Mouse (Mus musculus): Measurements from ENCODE around the gene Gpr15. TPM values are rescaled to one million over a fixed set of nuclear protein-coding genes. Genes with fewer than 3 reads are reported as not detected.

Gene Gpr15
- 0.21 TPM in 1 of 2 replicates, not detected in the other for polyA plus RNA-seq (2014; fragmentation: Nextera tagmentation; extraction: Ambion mirVana)

DNA sequence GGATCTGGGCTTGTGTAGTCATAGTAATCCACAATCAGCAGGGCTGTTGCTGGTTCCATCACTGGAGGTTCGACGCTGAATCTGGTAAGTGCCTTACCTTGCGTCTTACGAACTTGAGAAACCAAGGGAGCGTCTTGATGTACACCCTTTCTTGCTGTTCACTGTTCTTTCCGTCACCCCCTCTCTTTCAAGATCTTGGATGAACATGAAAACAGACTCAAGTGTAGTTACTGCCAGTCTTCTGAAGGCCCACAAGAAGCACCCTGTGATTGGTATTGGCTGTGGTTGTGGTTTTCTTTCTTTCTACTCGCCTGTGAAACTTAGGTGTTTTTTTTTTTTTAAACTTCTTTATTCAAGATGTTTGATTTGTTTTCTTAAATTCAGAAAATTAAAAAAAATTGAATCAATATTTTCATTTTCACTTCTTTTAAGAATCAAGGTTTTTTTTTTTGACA, at the start of gene Gpr15:
Gene Gpr15, minus strand, starts transcription at position 405 of the 455 bp plus-strand sequence.
- Histone ChIP-seq H3K27me3 (ENCODE audit: control insufficient read depth, insufficient read depth, low read length) (no peaks in the 10 kb centered on the region), H3K27ac (ENCODE audit: low read depth, low read length) (no peak within 1 kb of the TSS), H3K4me3 (ENCODE audit: low read depth, low read length) (no peak within 1 kb of the TSS), H3K9me3 (ENCODE audit: control insufficient read depth, low read length) (no peaks in the 10 kb centered on the region), H3K4me1 (ENCODE audit: control insufficient read depth, insufficient read depth, low read length) (no peaks in the 10 kb centered on the region), H3K36me3 (ENCODE audit: control insufficient read depth, insufficient read depth, low read length) (no peaks in the 10 kb centered on the region), H3K4me2 (ENCODE audit: low read depth, low read length) (no peak within 1 kb of the TSS), H3K9ac (replicated peaks; ENCODE audit: low read depth, low read length) (no peak within 1 kb of the TSS)
- 92% methylated on average over 7 of the region's 7 CpGs for WGBS
- no peak for ATAC-seq (ENCODE audit: low read depth)

DNA sequence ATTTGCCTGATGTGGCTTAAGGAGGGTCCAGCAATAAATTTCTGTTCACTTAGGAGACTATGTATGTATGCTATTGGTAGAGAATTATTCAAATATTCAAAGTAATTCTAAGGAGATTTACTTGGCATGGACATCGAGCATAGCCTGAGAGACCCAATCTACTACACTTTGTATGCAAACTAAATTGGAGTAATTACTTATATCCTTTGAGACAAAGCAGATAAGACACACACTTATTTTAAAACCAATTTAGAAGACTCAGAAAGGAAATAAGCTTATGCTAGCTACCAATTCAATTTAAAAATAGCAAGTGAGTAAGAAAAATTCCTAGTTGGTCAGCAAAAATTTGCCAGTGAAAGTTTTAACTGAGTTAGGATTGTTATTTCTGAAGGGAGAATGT, 44.2 kb upstream of the Gpr15 start, which contains the start of gene Olfr172:
Gene Olfr172, minus strand, starts transcription at position 101 of the 400 bp plus-strand sequence.
- no peaks in the 10 kb centered on the region for H3K36me3 ChIP-seq (ENCODE audit: control insufficient read depth, insufficient read depth, low read length)
- no peak within 1 kb of the TSS for H3K4me3 ChIP-seq (ENCODE audit: low read depth, low read length)
- no peaks in the 10 kb centered on the region for H3K9me3 ChIP-seq (ENCODE audit: control insufficient read depth, low read length)
- no peak within 1 kb of the TSS for H3K4me2 ChIP-seq (ENCODE audit: low read depth, low read length)
- H3K27me3 ChIP-seq (ENCODE audit: control insufficient read depth, insufficient read depth, low read length): no peaks in the 10 kb centered on the region
- no peaks in the 10 kb centered on the region for H3K4me1 ChIP-seq (ENCODE audit: control insufficient read depth, insufficient read depth, low read length)
- ATAC-seq (ENCODE audit: low read depth): no peak
- H3K9ac ChIP-seq (replicated peaks; ENCODE audit: low read depth, low read length): no peak within 1 kb of the TSS
- 82% methylated on average over 1 of the region's 1 CpGs for WGBS
- H3K27ac ChIP-seq (ENCODE audit: low read depth, low read length): no peak within 1 kb of the TSS

DNA sequence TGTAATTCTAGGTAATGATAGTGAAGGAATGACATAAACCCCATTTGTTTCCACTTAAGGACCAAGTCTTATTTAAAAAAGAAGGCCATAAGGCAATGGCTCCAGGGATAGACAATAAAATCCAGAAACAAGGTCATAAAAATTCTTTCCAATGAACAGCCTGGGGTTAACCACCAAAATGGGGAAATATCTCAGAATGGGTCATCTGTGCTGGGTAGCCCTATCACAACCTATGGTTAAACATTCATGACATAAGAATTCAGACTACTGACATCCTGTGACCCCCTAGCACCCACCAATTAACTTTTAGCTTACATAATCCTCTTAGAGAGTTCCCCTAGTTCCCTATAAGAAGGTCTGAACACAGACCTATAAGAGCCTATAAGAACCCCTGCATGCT, 37.3 kb upstream of the Gpr15 start:
- no peak overlapping the region for H3K27ac ChIP-seq (ENCODE audit: low read depth, low read length)
- H3K4me3 ChIP-seq (ENCODE audit: low read depth, low read length): no peak overlapping the region
- no peaks in the 10 kb centered on the region for H3K4me1 ChIP-seq (ENCODE audit: control insufficient read depth, insufficient read depth, low read length)
- no peak overlapping the region for H3K9ac ChIP-seq (replicated peaks; ENCODE audit: low read depth, low read length)
- no peak for ATAC-seq (ENCODE audit: low read depth)
- no peak overlapping the region for H3K4me2 ChIP-seq (ENCODE audit: low read depth, low read length)
- H3K36me3 ChIP-seq (ENCODE audit: control insufficient read depth, insufficient read depth, low read length): no peaks in the 10 kb centered on the region
- no peaks in the 10 kb centered on the region for H3K9me3 ChIP-seq (ENCODE audit: control insufficient read depth, low read length)
- H3K27me3 ChIP-seq (ENCODE audit: control insufficient read depth, insufficient read depth, low read length): no peaks in the 10 kb centered on the region

- H3K4me3 ChIP-seq (ENCODE audit: low read depth, low read length): no peak overlapping the region
- no peak for ATAC-seq (ENCODE audit: low read depth)
- H3K27me3 ChIP-seq (ENCODE audit: control insufficient read depth, insufficient read depth, low read length): no peaks in the 10 kb centered on the region
- H3K27ac ChIP-seq (ENCODE audit: low read depth, low read length): no peak overlapping the region
- H3K4me2 ChIP-seq (ENCODE audit: low read depth, low read length): no peak overlapping the region
- no peaks in the 10 kb centered on the region for H3K4me1 ChIP-seq (ENCODE audit: control insufficient read depth, insufficient read depth, low read length)
- 33% methylated on average over 1 of the region's 1 CpGs for WGBS
- no peaks in the 10 kb centered on the region for H3K36me3 ChIP-seq (ENCODE audit: control insufficient read depth, insufficient read depth, low read length)
- no peak overlapping the region for H3K9ac ChIP-seq (replicated peaks; ENCODE audit: low read depth, low read length)
- H3K9me3 ChIP-seq (ENCODE audit: control insufficient read depth, low read length): no peaks in the 10 kb centered on the region
Observed at GRCm38 (mm10) chr16:58751314-58751713, 32.4 kb upstream of the Gpr15 start.

DNA sequence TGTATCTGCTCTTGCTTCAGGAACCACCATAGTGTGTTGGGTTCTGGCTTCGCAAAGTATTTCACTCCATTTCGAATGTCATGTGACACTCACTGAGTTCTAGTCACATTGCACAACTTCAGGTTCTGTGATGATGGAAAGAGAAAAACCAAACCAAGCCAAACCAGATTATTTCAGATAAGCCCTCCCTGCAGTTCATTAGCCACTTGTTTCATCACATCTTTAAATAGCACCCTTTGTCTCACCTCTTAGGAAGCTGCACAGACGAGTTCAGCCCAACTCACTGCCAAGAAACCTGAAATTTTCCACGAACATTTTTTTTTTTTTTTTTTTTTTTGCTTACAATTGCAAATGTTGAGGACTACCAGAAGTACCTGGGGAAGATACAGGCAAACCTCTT, 27.8 kb upstream of the Gpr15 start:
- ATAC-seq (ENCODE audit: low read depth): no peak
- no peak overlapping the region for H3K4me2 ChIP-seq (ENCODE audit: low read depth, low read length)
- H3K4me3 ChIP-seq (ENCODE audit: low read depth, low read length): no peak overlapping the region
- H3K9me3 ChIP-seq (ENCODE audit: control insufficient read depth, low read length): no peaks in the 10 kb centered on the region
- H3K4me1 ChIP-seq (ENCODE audit: control insufficient read depth, insufficient read depth, low read length): no peaks in the 10 kb centered on the region
- no peak overlapping the region for H3K9ac ChIP-seq (replicated peaks; ENCODE audit: low read depth, low read length)
- H3K27me3 ChIP-seq (ENCODE audit: control insufficient read depth, insufficient read depth, low read length): no peaks in the 10 kb centered on the region
- H3K36me3 ChIP-seq (ENCODE audit: control insufficient read depth, insufficient read depth, low read length): no peaks in the 10 kb centered on the region
- WGBS: 80% methylated on average over 4 of the region's 4 CpGs
- H3K27ac ChIP-seq (ENCODE audit: low read depth, low read length): no peak overlapping the region

DNA sequence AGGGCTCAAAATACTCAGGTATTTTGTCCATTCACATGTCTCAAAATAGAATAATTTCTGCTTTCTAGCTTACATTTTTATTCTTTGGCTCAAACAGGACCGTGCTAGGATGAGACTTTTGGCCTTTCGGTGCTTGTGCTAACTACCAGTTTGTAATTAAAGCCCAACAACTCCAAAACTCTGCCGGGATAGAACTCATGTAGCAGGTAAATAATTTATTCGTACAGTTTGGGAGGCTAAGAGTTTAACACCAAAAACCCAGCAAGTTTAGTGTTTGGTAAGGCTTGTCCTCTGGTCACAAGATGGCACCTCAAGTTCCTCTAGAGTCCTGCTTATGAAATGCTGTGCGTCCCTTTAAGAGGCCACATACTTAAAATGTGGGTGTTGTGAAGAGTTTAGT, 21.9 kb upstream of the Gpr15 start:
- Histone ChIP-seq H3K4me3 (ENCODE audit: low read depth, low read length) (no peak overlapping the region), H3K9ac (replicated peaks; ENCODE audit: low read depth, low read length) (no peak overlapping the region), H3K27ac (ENCODE audit: low read depth, low read length) (no peak overlapping the region), H3K27me3 (ENCODE audit: control insufficient read depth, insufficient read depth, low read length) (no peaks in the 10 kb centered on the region), H3K4me1 (ENCODE audit: control insufficient read depth, insufficient read depth, low read length) (no peaks in the 10 kb centered on the region), H3K36me3 (ENCODE audit: control insufficient read depth, insufficient read depth, low read length) (no peaks in the 10 kb centered on the region), H3K4me2 (ENCODE audit: low read depth, low read length) (no peak overlapping the region), H3K9me3 (ENCODE audit: control insufficient read depth, low read length) (no peaks in the 10 kb centered on the region)
- 95% methylated on average over 5 of the region's 5 CpGs for WGBS
- no peak for ATAC-seq (ENCODE audit: low read depth)

DNA sequence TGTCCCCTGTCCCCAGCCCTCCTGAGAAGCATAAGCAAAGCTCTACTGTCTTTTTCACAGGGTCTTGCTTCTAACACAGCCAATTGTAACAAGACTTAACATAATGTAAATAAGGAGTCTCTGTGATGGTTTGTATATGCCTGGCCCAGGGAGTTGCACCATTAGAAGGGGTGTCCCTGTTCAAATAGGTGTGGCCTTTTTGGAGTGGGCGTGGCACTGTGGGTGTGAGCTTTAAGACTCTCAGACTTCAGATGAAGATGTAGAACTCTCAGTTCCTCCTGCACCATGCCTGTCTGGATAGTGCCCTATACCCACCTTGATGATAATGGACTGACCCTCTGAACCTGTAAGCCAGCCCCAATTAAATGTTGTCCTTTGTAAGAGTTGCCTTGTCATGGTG, 19.9 kb upstream of the Gpr15 start:
- Histone ChIP-seq H3K36me3 (ENCODE audit: control insufficient read depth, insufficient read depth, low read length) (peaks cover 6% of the 10 kb centered on the region; the same call in 1 of the 2 replicates), H3K9me3 (ENCODE audit: control insufficient read depth, low read length) (no peaks in the 10 kb centered on the region), H3K9ac (replicated peaks; ENCODE audit: low read depth, low read length) (no peak overlapping the region), H3K4me1 (ENCODE audit: control insufficient read depth, insufficient read depth, low read length) (no peaks in the 10 kb centered on the region), H3K27ac (ENCODE audit: low read depth, low read length) (no peak overlapping the region), H3K4me2 (ENCODE audit: low read depth, low read length) (no peak overlapping the region), H3K27me3 (ENCODE audit: control insufficient read depth, insufficient read depth, low read length) (no peaks in the 10 kb centered on the region), H3K4me3 (ENCODE audit: low read depth, low read length) (no peak overlapping the region)
- 97% methylated on average over 1 of the region's 1 CpGs for WGBS
- no peak for ATAC-seq (ENCODE audit: low read depth)

GRCm38 (mm10) chr16:58738205-58738604, 19.3 kb upstream of the Gpr15 start:
- no peak overlapping the region for H3K27ac ChIP-seq (ENCODE audit: low read depth, low read length)
- no peak overlapping the region for H3K9ac ChIP-seq (replicated peaks; ENCODE audit: low read depth, low read length)
- no peak overlapping the region for H3K4me2 ChIP-seq (ENCODE audit: low read depth, low read length)
- no peaks in the 10 kb centered on the region for H3K9me3 ChIP-seq (ENCODE audit: control insufficient read depth, low read length)
- peaks cover 9% of the 10 kb centered on the region; the same call in 1 of the 2 replicates for H3K36me3 ChIP-seq (ENCODE audit: control insufficient read depth, insufficient read depth, low read length)
- WGBS: 86% methylated on average over 4 of the region's 4 CpGs
- no peaks in the 10 kb centered on the region for H3K27me3 ChIP-seq (ENCODE audit: control insufficient read depth, insufficient read depth, low read length)
- H3K4me3 ChIP-seq (ENCODE audit: low read depth, low read length): no peak overlapping the region
- no peak for ATAC-seq (ENCODE audit: low read depth)
- no peaks in the 10 kb centered on the region for H3K4me1 ChIP-seq (ENCODE audit: control insufficient read depth, insufficient read depth, low read length)

- Histone ChIP-seq H3K27ac (ENCODE audit: low read depth, low read length) (peak overlapping the region; percentile 84), H3K9me3 (ENCODE audit: control insufficient read depth, low read length) (no peaks in the 10 kb centered on the region), H3K4me2 (ENCODE audit: low read depth, low read length) (peak overlapping the region; percentile 60), H3K27me3 (ENCODE audit: control insufficient read depth, insufficient read depth, low read length) (no peaks in the 10 kb centered on the region), H3K9ac (replicated peaks; ENCODE audit: low read depth, low read length) (peak overlapping the region; percentile 78), H3K4me1 (ENCODE audit: control insufficient read depth, insufficient read depth, low read length) (peaks cover 8% of the 10 kb centered on the region), H3K36me3 (ENCODE audit: control insufficient read depth, insufficient read depth, low read length) (peaks cover 21% of the 10 kb centered on the region), H3K4me3 (ENCODE audit: low read depth, low read length) (peak overlapping the region; percentile 69)
- under 1% methylated on average over 31 of the region's 31 CpGs for WGBS
- peak; percentile 92 for ATAC-seq (ENCODE audit: low read depth)
Observed at GRCm38 (mm10) chr16:58728176-58728671, 9.4 kb upstream of the Gpr15 start.
